Mouse (Mus musculus) neural tube, embryonic 11.5 days (tissue): Measurements from ENCODE around the gene Akap7. TPM values are rescaled to one million over a fixed set of nuclear protein-coding genes. Genes with fewer than 3 reads are reported as not detected.

Source experiments
- ATAC-seq: fragments of 200-750 bp; cut with Nextera tagmentation; 2 replicates; pipeline ENCODE4 v1.8.0; 2017; ENCODE audit warnings: moderate number of reproducible peaks, mild to moderate bottlenecking, moderate TSS enrichment, moderate library complexity; ENCODE audit not compliant: insufficient read depth, low FRiP score, low TSS enrichment
- DNase-seq: peaks from one replicate; pipeline ENCODE4 v3.0.0-alpha.2; 2015; ENCODE audit warnings: low spot score
- H3K27ac ChIP-seq: fragments of 300-500 bp; sonication (generic); 2 replicates; pipeline ENCODE4 v1.5.1; 2014; ENCODE audit warnings: low read depth, mild to moderate bottlenecking, low read length
- H3K27me3 ChIP-seq: fragments of 300-500 bp; sonication (generic); 2 replicates; pipeline ENCODE4 v1.6.1; 2014; ENCODE audit warnings: mild to moderate bottlenecking, low read length, mixed read lengths; ENCODE audit not compliant: control insufficient read depth, insufficient read depth
- H3K36me3 ChIP-seq: fragments of 300-500 bp; sonication (generic); 2 replicates; pipeline ENCODE4 v1.6.1; 2014; ENCODE audit warnings: mild to moderate bottlenecking, low read length, moderate library complexity, mixed read lengths; ENCODE audit not compliant: control insufficient read depth, insufficient read depth
- H3K4me1 ChIP-seq: fragments of 300-500 bp; sonication (generic); 2 replicates; pipeline ENCODE4 v1.6.1; 2014; ENCODE audit warnings: low read length, mixed read lengths; ENCODE audit not compliant: control insufficient read depth, insufficient read depth
- H3K4me2 ChIP-seq: fragments of 300-500 bp; sonication (generic); 2 replicates; pipeline ENCODE4 v1.6.1; 2014; ENCODE audit warnings: low read depth, mild to moderate bottlenecking, moderate library complexity
- H3K4me3 ChIP-seq: fragments of 300-500 bp; sonication (generic); 2 replicates; pipeline ENCODE4 v1.5.1; 2014; ENCODE audit warnings: low read depth, low read length
- H3K9ac ChIP-seq: fragments of 300-500 bp; sonication (generic); 2 replicates; pipeline ENCODE4 v1.6.1; 2014; ENCODE audit warnings: mild to moderate bottlenecking, low read length
- H3K9me3 ChIP-seq: fragments of 300-500 bp; sonication (generic); 2 replicates; pipeline ENCODE4 v1.6.1; 2016; ENCODE audit warnings: low read length; ENCODE audit not compliant: control insufficient read depth
- WGBS: fragments of 180-500 bp; shearing (Covaris S2); extraction: QIAGEN DNeasy Blood & Tissue Kit; methylation state at CpG from one replicate; pipeline ENCODE4 v1.1.7; 2014; 5-methylcytosine and 5-hydroxymethylcytosine counted together
- polyA plus RNA-seq: library from polyadenylated mRNA; unstranded; fragments of >200 nt; fragmentation: Nextera tagmentation; extraction: Ambion mirVana; gene quantifications from 2 replicates; pipeline ENCODE4 v1.2.1, GENCODE M21; 2014

Akap7 gene
- polyA plus RNA-seq, 1 experiment from 2014 or later: 24.0 TPM

DNA sequence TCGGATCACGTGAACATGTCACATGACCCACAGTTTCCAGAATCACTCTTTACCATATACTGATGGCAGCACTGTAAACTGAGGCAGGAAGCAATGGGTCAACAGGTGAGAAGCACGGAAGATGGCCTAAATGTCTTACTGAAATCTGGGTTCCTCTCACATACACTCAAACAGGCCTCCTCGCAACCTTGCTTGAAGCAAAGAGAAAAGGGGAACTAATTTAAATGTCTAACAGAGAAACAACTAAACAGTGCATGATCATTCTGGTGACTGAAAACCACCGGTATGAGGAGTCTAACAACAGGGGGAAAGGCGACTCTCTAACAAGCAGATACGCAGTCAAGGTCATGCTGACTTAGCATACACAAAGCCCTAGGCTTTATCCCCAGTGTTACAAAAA lies 12.7 kb downstream of the Akap7 start:
- no peak overlapping the region for H3K4me3 ChIP-seq
- no peak overlapping the region for H3K9ac ChIP-seq
- 78% methylated on average over 7 of the region's 7 CpGs for WGBS
- H3K9me3 ChIP-seq: no peaks in the 10 kb centered on the region
- no peak overlapping the region for H3K27ac ChIP-seq
- no peak overlapping the region for H3K4me2 ChIP-seq
- ATAC-seq (no peak), DNase-seq (no peak)
- 0 out of 2 replicates have a peak, but pooled peaks cover 4% of the 10 kb centered on the region for H3K4me1 ChIP-seq
- H3K36me3 ChIP-seq: no peaks in the 10 kb centered on the region
- no peaks in the 10 kb centered on the region for H3K27me3 ChIP-seq

DNA sequence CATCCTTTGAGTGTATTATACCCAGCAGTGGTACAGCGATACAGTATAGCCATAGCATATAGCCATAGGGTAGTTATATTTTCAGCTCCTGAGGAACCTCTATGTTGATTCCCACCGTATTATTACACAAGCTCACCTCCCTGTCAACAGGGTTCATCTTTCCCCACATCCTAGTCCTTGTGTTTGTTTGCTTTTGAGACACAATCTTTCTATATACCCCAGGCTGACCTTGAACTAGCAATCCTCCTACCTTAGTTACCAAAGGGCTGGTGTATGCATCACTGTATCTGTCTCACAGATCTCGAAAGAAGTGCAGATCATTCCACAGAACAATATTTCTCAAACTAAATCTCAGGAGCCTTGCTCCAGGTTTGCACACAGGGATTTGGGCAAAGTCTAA lies 13.9 kb downstream of the Akap7 start:
- WGBS: 93% methylated on average over 3 of the region's 3 CpGs
- Histone ChIP-seq H3K9me3 (no peaks in the 10 kb centered on the region), H3K4me2 (no peak overlapping the region), H3K27ac (no peak overlapping the region), H3K36me3 (no peaks in the 10 kb centered on the region), H3K9ac (no peak overlapping the region), H3K27me3 (no peaks in the 10 kb centered on the region), H3K4me1 (0 out of 2 replicates have a peak, but pooled peaks cover 4% of the 10 kb centered on the region), H3K4me3 (no peak overlapping the region)
- DNase-seq: no peak
- ATAC-seq: no peak

DNA sequence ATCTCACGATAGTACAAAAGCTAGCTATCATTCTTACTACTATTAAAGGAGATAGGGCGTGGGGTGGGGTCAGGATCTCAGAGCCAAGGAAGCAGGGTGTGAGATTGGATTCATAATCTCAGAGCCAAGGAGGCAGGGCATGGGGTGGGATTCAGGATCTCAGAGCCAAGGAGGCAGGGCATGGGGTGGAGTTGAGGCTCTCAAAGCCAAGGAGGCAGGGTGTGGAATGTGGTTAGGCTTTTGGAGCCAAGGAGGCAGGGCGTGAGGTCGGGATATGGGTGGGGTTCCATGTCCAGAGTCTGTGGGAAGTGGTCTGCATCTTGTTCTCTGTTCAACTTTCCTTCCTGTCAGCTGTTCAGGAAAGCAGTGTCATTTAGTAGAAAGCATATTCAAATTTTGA lies 16.6 kb downstream of the Akap7 start:
- 92% methylated on average over 4 of the region's 4 CpGs for WGBS
- DNase-seq: no peak
- no peaks in the 10 kb centered on the region for H3K36me3 ChIP-seq
- no peak overlapping the region for H3K9ac ChIP-seq
- no peak for ATAC-seq
- H3K4me3 ChIP-seq: no peak overlapping the region
- H3K9me3 ChIP-seq: no peaks in the 10 kb centered on the region
- no peaks in the 10 kb centered on the region for H3K27me3 ChIP-seq
- H3K4me2 ChIP-seq: no peak overlapping the region
- no peaks in the 10 kb centered on the region for H3K4me1 ChIP-seq
- H3K27ac ChIP-seq: no peak overlapping the region

DNA sequence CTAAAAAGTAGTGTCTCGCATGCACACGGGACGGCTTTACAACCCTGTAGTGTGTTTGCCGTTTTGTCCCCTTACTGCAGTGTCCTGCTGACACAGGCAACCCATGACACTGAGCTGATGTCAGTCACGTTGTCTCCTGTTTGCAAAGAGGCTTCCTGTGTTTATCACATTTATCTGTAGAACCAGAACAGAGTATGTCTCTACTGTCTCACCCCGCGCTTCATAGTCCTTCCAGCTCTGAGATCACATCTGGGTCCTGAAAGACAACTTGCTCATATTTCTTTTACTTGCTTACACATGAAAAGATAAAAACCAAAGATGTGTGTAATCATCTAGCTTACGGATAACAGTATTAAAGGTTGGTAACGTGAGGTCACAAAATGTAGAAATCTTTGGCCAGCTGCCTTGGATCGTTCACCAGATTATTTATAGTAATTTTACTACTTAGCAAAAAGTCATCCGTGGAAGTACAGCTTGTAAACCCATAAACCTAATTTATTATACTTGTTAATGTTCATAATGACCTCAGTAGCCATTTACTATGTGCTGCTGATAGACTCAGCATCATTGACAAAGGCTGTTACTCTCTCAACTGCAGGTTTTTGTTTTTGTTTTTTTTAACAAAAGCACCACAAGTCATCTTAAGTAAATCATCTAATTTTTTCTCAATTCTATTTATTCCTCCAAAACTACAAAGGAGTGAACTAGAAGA lies 22.4 kb downstream of the Akap7 start:
- H3K4me2 ChIP-seq: no peak overlapping the region
- ATAC-seq: no peak
- H3K4me1 ChIP-seq: no peaks in the 10 kb centered on the region
- no peaks in the 10 kb centered on the region for H3K9me3 ChIP-seq
- H3K9ac ChIP-seq: no peak overlapping the region
- H3K36me3 ChIP-seq: no peaks in the 10 kb centered on the region
- no peaks in the 10 kb centered on the region for H3K27me3 ChIP-seq
- DNase-seq: no peak
- WGBS: 82% methylated on average over 11 of the region's 11 CpGs
- no peak overlapping the region for H3K27ac ChIP-seq
- H3K4me3 ChIP-seq: no peak overlapping the region

DNA sequence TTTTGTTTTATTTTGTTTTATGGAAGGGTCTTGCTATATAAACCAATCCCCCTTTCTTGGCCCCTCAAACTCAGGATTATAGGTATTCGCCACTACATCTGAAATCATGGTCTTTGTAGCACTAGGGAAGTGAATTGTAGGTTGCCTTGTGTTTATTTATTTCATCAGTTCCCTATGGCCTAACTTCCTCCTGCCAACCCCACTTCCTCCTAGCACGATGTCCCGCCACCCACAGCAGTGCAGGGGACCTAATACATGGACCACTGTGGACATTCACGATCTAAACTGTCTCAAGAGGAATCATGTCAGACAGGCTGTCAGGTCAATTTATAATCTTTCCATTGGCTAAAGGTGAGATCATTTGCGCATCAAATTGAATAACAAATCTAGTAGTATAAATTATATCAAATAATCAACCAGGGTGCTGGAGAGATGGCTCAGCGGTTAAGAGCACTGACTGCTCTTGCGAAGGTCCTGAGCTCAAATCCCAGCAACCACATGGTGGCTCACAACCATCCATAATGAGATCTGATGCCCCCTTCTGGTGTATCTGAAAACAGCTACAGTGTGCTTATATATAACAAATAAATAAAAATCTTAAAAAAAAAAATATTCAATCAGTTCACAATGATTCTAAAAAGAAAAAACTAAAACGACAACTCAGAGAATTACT lies 23.1 kb downstream of the Akap7 start:
- no peak for ATAC-seq

DNA sequence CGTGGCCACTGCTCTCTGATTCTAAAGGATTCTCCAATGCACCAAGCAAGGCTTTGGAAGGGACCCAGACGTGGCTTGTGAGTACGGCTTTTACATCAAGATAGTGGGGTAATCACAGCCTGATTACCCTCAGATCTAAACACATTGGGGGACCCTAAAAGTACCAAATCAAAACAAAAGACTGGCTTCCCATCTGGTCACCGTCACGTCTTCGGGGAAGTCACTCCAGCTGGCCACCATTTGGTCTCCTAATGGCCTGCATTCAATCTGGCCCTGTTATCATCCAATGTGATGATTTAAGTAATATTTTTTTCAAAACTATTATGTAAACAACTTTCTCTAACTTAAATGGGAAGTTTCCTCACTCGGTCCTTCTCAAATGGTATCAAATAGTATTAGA lies 24.3 kb downstream of the Akap7 start:
- H3K9me3 ChIP-seq: no peaks in the 10 kb centered on the region
- no peak overlapping the region for H3K4me2 ChIP-seq
- DNase-seq (no peak), ATAC-seq (no peak)
- H3K36me3 ChIP-seq: no peaks in the 10 kb centered on the region
- H3K4me1 ChIP-seq: no peaks in the 10 kb centered on the region
- H3K9ac ChIP-seq: no peak overlapping the region
- 59% methylated on average over 7 of the region's 7 CpGs for WGBS
- no peaks in the 10 kb centered on the region for H3K27me3 ChIP-seq
- H3K27ac ChIP-seq: no peak overlapping the region
- no peak overlapping the region for H3K4me3 ChIP-seq

More for the DNA sequence above, 23.1 kb downstream of the Akap7 start:
- H3K27me3 ChIP-seq: no peaks in the 10 kb centered on the region
- no peaks in the 10 kb centered on the region for H3K9me3 ChIP-seq
- H3K27ac ChIP-seq: no peak overlapping the region
- H3K4me1 ChIP-seq: no peaks in the 10 kb centered on the region
- DNase-seq: no peak
- H3K36me3 ChIP-seq: no peaks in the 10 kb centered on the region
- WGBS: 89% methylated on average over 8 of the region's 8 CpGs
- no peak overlapping the region for H3K9ac ChIP-seq
- no peak overlapping the region for H3K4me2 ChIP-seq
- H3K4me3 ChIP-seq: no peak overlapping the region

DNA sequence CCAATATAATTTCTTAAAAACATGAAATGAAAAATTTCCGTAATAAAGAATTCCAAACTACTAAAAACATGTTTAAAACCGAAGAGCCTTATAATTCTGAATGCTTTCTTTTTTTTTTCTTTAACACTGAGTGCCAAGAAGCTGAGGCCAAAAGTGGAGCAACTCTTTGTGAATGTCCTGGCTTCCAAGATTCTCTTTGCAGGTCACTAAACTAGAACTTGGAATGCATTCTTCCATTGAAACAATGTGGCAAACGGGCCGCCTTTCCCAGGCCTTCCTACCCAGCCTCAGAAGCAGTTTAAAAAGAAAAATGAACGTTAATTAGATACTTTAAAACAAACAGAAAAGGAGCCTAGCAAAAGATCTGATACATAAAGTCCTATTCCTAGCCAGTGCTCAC lies 27.5 kb downstream of the Akap7 start:
- H3K9ac ChIP-seq: no peak overlapping the region
- H3K27ac ChIP-seq: no peak overlapping the region
- H3K4me1 ChIP-seq: no peaks in the 10 kb centered on the region
- no peak overlapping the region for H3K4me3 ChIP-seq
- no peaks in the 10 kb centered on the region for H3K27me3 ChIP-seq
- H3K4me2 ChIP-seq: no peak overlapping the region
- DNase-seq (no peak), ATAC-seq (no peak)
- H3K9me3 ChIP-seq: no peaks in the 10 kb centered on the region
- 86% methylated on average over 5 of the region's 5 CpGs for WGBS
- H3K36me3 ChIP-seq: no peaks in the 10 kb centered on the region

DNA sequence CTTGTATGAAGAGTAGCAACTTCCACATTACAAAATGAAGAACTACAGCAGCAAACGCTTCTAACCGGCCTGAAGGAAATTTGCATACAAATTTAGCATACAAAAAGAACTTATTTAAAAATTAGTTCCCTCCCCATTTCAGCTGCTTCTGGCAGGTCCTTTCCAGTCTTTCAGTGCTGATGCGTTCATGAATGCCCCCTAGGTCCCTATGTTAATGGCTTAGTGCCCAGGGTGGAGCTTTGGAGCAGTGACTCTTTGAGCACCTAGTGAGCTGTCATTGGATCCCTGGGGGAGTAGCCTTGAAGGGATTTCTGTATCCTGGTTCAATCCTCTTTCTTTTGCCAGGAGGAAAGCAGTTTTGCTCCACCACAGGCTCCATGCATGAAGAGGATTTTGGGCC lies 28.3 kb downstream of the Akap7 start:
- WGBS: 67% methylated on average over 3 of the region's 3 CpGs
- H3K4me2 ChIP-seq: no peak overlapping the region
- no peak for ATAC-seq
- no peaks in the 10 kb centered on the region for H3K27me3 ChIP-seq
- no peak overlapping the region for H3K4me3 ChIP-seq
- no peaks in the 10 kb centered on the region for H3K36me3 ChIP-seq
- no peak for DNase-seq
- no peaks in the 10 kb centered on the region for H3K9me3 ChIP-seq
- H3K4me1 ChIP-seq: no peaks in the 10 kb centered on the region
- H3K9ac ChIP-seq: no peak overlapping the region
- no peak overlapping the region for H3K27ac ChIP-seq

DNA sequence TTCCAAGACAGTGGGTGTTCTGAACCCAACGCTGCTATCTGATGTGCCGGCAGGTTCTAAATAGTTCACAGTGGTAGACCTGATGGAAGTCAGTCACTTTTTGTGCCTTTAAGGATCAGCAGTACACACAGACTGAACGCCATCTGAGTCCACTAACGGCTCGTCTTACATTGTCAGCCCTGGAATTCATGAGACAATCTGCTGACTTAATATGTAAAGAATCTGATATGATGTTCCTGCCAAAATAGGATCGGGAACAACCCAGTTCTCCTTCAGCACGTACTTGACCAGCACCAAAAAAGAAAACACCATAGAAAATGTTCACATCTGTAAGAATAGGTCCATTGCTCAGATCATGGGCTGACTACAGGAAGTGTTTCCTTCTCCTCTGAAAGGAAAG lies 32.2 kb downstream of the Akap7 start:
- Histone ChIP-seq H3K36me3 (no peaks in the 10 kb centered on the region), H3K4me2 (no peak overlapping the region), H3K4me1 (no peaks in the 10 kb centered on the region), H3K9me3 (no peaks in the 10 kb centered on the region), H3K27me3 (no peaks in the 10 kb centered on the region), H3K4me3 (no peak overlapping the region), H3K9ac (no peak overlapping the region), H3K27ac (no peak overlapping the region)
- DNase-seq (no peak), ATAC-seq (no peak)
- WGBS: 87% methylated on average over 7 of the region's 7 CpGs
